Mouse (Mus musculus) ovary, adult 2 months (tissue): ENCODE results near the gene Zdhhc18. TPM values are rescaled to one million over a fixed set of nuclear protein-coding genes. Genes with fewer than 3 reads are reported as not detected.

Experiments used
- polyA plus RNA-seq: library from polyadenylated mRNA; depleted of rRNA; stranded (reverse); fragments of >200 nt; gene quantifications from 2 replicates; pipeline ENCODE4 v1.2.3, GENCODE M21; 2012; rRNA removed

Zdhhc18 gene
- 40.4 and 42.4 TPM in 2 replicates for polyA plus RNA-seq

GRCm38 (mm10) chr4:133649989-133650699 is at the start of gene Zdhhc18:
Gene Zdhhc18 (minus strand): TSS chr4:133650154.

DNA sequence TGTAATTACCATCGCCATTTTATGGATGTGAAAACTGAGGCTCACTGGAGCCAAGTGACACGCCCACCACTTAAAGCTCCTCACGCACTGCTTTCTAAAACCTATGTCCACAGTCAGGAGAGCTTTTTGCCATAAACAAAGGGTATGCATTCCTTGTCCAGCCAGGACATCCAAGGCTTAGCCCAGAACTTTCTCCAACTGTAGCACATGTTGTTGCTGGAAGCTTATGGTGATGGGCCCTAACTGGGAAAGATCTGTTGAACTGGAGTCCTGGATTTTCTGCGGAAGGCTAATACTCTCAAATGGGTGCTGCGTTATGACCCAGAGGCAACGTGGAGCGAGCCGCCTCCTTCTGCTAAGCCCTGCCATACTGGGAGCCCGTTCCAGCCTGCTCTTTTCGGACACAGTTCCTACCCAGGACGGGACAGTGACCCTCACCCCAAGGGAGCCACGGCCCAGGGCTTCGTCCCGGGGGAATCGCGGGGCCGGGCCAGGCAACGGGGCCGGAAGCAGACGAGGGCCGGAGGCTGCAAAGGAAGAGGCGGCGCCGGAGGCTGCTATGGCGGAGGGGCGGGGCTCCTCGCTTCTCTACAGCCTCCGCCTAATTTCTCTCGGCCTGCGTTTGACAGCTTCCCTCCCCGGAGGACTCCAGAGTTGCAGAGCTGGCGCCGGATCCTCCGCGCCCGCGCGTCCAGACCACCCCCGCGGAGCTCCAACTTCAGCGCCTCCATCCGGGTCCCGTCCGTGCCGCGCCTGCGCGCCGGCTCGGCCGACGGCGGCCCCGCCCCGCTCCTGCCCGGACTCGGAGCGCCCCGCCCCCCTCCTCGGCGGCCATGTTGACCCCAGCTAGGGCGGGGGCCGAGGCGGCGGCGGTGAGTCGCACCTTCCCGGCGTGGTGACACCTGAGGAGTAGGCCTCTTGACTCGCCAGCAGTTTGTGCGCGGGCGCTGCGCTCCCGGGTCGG is 22.2 kb upstream of the Zdhhc18 start, which contains the start of gene Pigv:
TSS of gene Pigv (minus strand) at position 767 of the 964 bp plus-strand sequence.

DNA sequence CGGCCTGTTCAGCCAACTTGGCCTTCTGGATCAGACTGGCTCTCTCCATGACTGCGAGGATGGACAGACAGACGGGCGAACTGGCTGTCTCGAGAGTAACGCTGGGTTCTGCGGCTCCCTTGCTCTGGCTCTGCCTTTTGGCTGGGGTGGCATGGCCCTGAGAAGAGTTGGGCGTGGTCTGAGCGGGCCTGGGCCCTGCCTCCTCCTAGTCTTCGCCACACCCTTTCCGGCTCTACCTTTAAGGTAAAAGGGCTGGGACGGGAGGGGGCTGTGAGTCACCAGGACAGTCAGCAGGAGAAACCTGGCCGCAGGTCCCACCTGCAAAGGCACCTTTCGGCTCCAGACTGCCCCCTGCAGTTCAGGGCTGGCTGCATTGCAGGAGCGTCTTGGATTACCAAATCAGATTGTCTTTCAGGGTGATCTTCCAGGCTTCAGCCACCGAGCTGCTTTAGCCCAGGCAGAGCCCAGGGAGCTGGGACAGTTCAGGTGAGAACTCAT is 48.2 kb downstream of the Zdhhc18 start, which contains the start of gene Sfn:
TSS of gene Sfn (minus strand) at position 448 of the 498 bp plus-strand sequence.

GRCm38 (mm10) chr4:133584059-133584951 is 65.6 kb downstream of the Zdhhc18 start, which contains the start of gene Gpn2:
Gene Gpn2 (plus strand): TSS chr4:133584362.

DNA sequence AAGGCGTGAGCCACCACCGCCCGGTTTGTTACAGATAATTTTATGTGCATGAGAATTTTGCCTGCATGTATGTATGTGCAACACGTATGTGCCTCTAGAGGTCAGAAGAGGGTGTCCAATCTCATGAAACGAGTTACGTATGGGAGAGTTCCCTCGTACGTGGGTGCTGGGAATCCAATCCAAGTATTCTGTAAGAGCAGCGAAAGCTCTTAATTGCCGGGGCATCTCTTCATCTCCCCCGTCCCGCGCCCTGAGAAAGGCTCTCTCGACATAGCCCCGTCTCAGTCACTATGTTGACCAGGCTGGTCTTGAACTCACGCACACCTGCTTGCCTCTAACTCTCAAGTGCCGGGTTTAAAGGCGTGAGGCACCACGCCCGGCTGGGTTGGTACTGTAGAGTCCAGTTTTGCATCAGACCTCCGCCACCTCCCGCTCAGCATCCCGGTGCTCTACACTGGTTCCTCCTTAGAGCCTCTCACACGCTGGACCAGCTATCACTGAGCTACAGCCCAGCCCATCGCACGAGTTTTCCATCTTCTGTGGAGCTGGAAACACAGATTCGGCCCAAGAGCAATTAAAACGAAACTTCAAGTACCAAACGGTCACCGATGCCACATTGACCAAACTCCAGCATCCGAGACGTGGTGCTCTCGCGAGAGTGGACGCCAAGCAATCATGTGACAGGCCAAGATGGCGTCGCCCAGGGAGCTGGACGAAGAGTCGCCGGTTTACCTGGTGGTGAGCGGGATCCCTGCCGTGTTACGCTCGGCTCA is 75.7 kb downstream of the Zdhhc18 start, which contains the start of gene Gpatch3:
TSS of gene Gpatch3 (plus strand) at position 676 of the 773 bp plus-strand sequence.

Other genes starting within 250 kb of the Zdhhc18 start
- 15.6 and 17.0 TPM in 2 replicates for gene Tent5b, start 170.0 kb downstream of the Zdhhc18 start, polyA plus RNA-seq
- 2.5 and 3.1 TPM in 2 replicates for gene Trnp1, start 151.6 kb downstream of the Zdhhc18 start, polyA plus RNA-seq
- gene Kdf1, start 131.2 kb downstream of the Zdhhc18 start, polyA plus RNA-seq, result 10.6 and 11.2 TPM in 2 replicates
- 51.6 and 78.1 TPM in 2 replicates for gene Nudc, start 104.2 kb downstream of the Zdhhc18 start, polyA plus RNA-seq
- gene Nr0b2, start 96.8 kb downstream of the Zdhhc18 start, polyA plus RNA-seq, result 12.8 and 13.7 TPM in 2 replicates
- 6.7 and 7.2 TPM in 2 replicates for gene Gpatch3, start 75.4 kb downstream of the Zdhhc18 start, polyA plus RNA-seq
- 87.1 and 91.4 TPM in 2 replicates for gene Gpn2, start 65.8 kb downstream of the Zdhhc18 start, polyA plus RNA-seq
- 12.4 and 13.8 TPM in 2 replicates for gene Sfn, start 48.0 kb downstream of the Zdhhc18 start, polyA plus RNA-seq
- gene Pigv, start 22.5 kb upstream of the Zdhhc18 start, polyA plus RNA-seq, result 14.1 and 17.8 TPM in 2 replicates
- gene Arid1a, start 106.6 kb upstream of the Zdhhc18 start, polyA plus RNA-seq, result 60.5 and 80.7 TPM in 2 replicates
- gene Rps6ka1, start 237.6 kb upstream of the Zdhhc18 start, polyA plus RNA-seq, result 36.9 and 39.5 TPM in 2 replicates